Mouse (Mus musculus): ENCODE measurements at regions not wholly inside any gene's neighbourhood (a gene's known extent, or its start where the extent isn't known, plus 50 kb on each side); places are given as distances from the start of the nearest gene placed in this dataset.

DNA sequence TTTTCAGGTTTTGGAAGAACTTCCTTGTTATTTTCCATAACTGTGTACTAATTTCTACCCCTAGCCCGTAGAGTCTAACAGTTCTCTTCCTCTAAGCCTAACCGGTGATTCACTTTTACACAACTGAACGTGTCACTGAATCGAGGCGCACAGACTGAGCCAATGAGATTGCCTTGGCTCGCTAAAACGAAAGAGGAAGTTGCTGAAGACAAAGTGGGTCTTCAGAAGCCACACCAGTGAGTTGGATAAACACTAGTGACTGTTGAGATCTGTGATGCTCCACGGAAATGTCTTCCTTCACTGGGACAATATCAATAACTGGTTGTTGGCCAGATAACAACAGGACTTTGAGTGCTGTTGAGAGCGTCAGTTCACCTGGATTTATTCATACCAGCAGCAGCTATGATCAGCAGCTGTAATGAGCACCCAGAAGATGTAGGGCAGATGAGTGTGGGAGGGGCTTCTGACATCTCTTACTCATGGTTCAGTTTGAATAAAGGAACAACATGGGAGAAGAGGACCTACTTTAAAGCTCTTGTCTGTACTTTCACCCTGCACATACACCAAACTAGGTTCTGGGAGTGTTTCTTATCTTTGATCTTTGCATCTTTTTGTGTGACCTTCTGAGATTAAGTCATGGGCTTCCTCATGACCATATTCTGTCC is 75.3 kb upstream of the Igfbp7 start:
- 82% methylated on average over 9 of the region's 9 CpGs for WGBS

DNA sequence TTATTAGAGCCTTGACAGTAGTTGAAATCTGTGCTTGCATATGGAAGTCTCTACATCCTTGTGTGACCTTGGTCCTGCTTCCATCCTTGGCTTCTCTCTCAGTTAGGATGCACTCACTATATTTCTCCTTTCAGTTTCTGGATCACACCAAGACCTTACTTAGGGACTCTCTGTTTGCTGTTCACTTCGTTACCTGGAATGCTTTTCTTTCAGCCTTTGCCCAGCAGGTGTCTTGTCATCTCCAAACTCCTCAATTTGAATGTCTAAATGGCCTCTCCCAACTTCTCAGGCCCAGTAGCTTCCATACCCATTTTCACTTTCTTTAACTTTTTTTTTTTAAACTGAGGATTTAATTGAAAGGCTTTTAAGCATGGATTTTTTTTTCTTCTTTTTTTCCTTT is 74.0 kb upstream of the Igfbp7 start:
- no peak for DNase-seq (ENCODE audit: low spot score)
- no peak for ATAC-seq (ENCODE audit: low FRiP score, low TSS enrichment)
- 67% methylated on average over 1 of the region's 1 CpGs for WGBS
- H3K9ac ChIP-seq (ENCODE audit: low read length) = no peak overlapping the region
- H3K4me1 ChIP-seq (replicated peaks; ENCODE audit: control insufficient read depth, insufficient read depth) = no peaks in the 10 kb centered on the region
- no peaks in the 10 kb centered on the region for H3K9me3 ChIP-seq (ENCODE audit: control insufficient read depth, low read length)
- TF ChIP-seq EP300 (optimal IDR thresholded peaks at IDR 0.05) (no peak), CTCF (IDR thresholded peaks at IDR 0.05; ENCODE audit: low read depth) (no peak)
- no peak overlapping the region for H3K4me2 ChIP-seq (replicated peaks; ENCODE audit: low read depth)
- H3K27ac ChIP-seq (replicated peaks) = no peak overlapping the region
- H3K36me3 ChIP-seq (ENCODE audit: control insufficient read depth, insufficient read depth, low read length) = no peaks in the 10 kb centered on the region
- H3K4me3 ChIP-seq (ENCODE audit: low read depth, low read length) = no peak overlapping the region
- no peaks in the 10 kb centered on the region; the same call in 1 of the 2 replicates for H3K27me3 ChIP-seq (ENCODE audit: control insufficient read depth, insufficient read depth, low read length)

More for the DNA sequence above, 75.3 kb upstream of the Igfbp7 start:
- no peak for ATAC-seq (ENCODE audit: low FRiP score, low TSS enrichment)
- Histone ChIP-seq H3K4me3 (ENCODE audit: low read depth, low read length) (no peak overlapping the region), H3K9ac (ENCODE audit: low read length) (no peak overlapping the region), H3K27ac (replicated peaks) (no peak overlapping the region), H3K4me2 (replicated peaks; ENCODE audit: low read depth) (no peak overlapping the region), H3K27me3 (ENCODE audit: control insufficient read depth, insufficient read depth, low read length) (no peaks in the 10 kb centered on the region; the same call in 1 of the 2 replicates), H3K4me1 (replicated peaks; ENCODE audit: control insufficient read depth, insufficient read depth) (no peaks in the 10 kb centered on the region), H3K9me3 (ENCODE audit: control insufficient read depth, low read length) (no peaks in the 10 kb centered on the region), H3K36me3 (ENCODE audit: control insufficient read depth, insufficient read depth, low read length) (no peaks in the 10 kb centered on the region)
- TF ChIP-seq CTCF (IDR thresholded peaks at IDR 0.05; ENCODE audit: low read depth) = no peak
- TF ChIP-seq EP300 (optimal IDR thresholded peaks at IDR 0.05) = no peak
- no peak for DNase-seq (ENCODE audit: low spot score)

DNA sequence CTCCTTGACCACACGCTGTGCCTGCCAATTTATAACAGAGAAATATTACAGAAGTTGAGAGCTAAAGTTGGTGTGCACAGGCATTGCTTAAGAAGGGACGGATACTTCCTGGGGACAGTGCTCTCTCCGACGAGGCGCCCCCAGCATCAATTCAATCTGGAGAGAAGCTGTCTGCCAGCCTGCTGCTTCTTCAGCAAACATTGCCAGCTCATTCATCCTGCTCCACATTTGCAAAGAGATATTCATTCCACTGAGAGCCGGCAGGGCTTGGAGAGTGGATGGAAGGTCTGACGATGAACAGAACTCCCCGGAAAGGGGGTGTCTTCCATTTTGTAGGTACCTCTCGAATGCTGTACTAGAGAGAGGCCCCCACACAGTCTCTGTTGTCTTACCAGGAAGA is 70.0 kb upstream of the Igfbp7 start:
- Histone ChIP-seq H3K36me3 (ENCODE audit: control insufficient read depth, insufficient read depth, low read length) (no peaks in the 10 kb centered on the region), H3K9ac (ENCODE audit: low read length) (no peak overlapping the region), H3K9me3 (ENCODE audit: control insufficient read depth, low read length) (no peaks in the 10 kb centered on the region), H3K27ac (replicated peaks) (no peak overlapping the region), H3K4me1 (replicated peaks; ENCODE audit: control insufficient read depth, insufficient read depth) (no peaks in the 10 kb centered on the region), H3K27me3 (ENCODE audit: control insufficient read depth, insufficient read depth, low read length) (no peaks in the 10 kb centered on the region), H3K4me2 (replicated peaks; ENCODE audit: low read depth) (no peak overlapping the region), H3K4me3 (ENCODE audit: low read depth, low read length) (no peak overlapping the region)
- DNase-seq (ENCODE audit: low spot score) = no peak
- TF ChIP-seq EP300 (optimal IDR thresholded peaks at IDR 0.05) (no peak), CTCF (IDR thresholded peaks at IDR 0.05; ENCODE audit: low read depth) (no peak)
- WGBS = 54% methylated on average over 9 of the region's 9 CpGs
- ATAC-seq (ENCODE audit: low FRiP score, low TSS enrichment) = no peak

DNA sequence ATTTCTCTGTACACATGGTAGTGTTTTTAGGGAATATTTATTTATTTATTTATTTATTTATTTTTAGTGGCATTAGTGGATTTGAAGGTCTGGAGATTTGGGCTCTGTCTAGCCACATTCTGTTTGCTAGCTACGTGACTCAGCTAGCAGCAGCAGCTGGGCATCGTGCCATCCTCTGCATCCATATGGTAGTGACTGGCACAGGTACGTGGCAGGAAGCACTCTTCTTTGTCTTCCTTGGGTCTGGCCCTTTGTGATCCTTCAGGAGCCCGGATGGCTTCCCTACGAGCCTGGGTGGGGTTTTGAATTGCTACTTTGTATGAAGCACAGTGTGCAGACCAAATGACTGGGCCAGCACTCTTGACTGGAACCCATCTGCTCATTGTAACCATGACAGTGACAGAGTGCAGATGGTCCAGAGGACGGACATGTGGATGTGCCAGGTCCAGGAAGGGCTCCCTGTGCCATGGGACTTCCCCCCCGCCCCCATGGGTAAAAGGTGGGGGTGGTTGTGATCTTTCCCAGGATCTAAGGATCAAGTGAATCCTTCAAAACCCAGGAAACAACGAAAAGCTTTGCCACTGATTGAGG is 66.2 kb upstream of the Igfbp7 start:
- H3K27ac ChIP-seq (replicated peaks) = no peak overlapping the region
- H3K4me1 ChIP-seq (replicated peaks; ENCODE audit: control insufficient read depth, insufficient read depth) = no peaks in the 10 kb centered on the region
- H3K9ac ChIP-seq (ENCODE audit: low read length) = no peak overlapping the region
- no peaks in the 10 kb centered on the region for H3K9me3 ChIP-seq (ENCODE audit: control insufficient read depth, low read length)
- WGBS = 60% methylated on average over 8 of the region's 8 CpGs
- no peak overlapping the region for H3K4me2 ChIP-seq (replicated peaks; ENCODE audit: low read depth)
- no peaks in the 10 kb centered on the region for H3K27me3 ChIP-seq (ENCODE audit: control insufficient read depth, insufficient read depth, low read length)
- no peak overlapping the region for H3K4me3 ChIP-seq (ENCODE audit: low read depth, low read length)
- TF ChIP-seq CTCF (IDR thresholded peaks at IDR 0.05; ENCODE audit: low read depth) (no peak), EP300 (optimal IDR thresholded peaks at IDR 0.05) (no peak)
- ATAC-seq (ENCODE audit: low FRiP score, low TSS enrichment) = no peak
- no peak for DNase-seq (ENCODE audit: low spot score)
- no peaks in the 10 kb centered on the region for H3K36me3 ChIP-seq (ENCODE audit: control insufficient read depth, insufficient read depth, low read length)

DNA sequence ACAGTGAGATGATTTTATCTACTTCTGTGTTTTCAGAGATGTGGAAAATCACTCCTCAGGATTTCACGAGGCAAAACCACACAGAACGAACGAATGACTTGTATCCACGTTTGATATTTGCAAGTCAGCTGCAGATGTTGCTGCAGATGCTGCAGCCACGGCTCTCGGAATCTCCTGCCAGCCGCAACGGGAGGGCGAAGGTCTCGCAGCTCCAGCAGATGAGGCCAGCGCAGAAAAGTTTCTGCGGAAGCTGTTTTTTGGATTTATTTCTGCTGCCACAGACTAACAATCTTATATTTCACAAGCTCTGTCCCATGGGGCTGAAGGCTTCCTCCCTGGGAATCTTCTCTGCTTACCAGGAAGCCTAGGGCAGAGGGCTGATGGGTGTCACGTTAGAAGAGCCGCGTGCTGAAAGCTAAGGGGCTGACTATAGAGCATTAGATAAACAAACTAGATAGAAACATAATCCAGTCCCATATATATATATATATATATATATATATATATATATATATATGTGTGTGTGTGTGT is 61.5 kb upstream of the Igfbp7 start:
- H3K4me1 ChIP-seq (replicated peaks; ENCODE audit: control insufficient read depth, insufficient read depth) = no peaks in the 10 kb centered on the region
- no peaks in the 10 kb centered on the region for H3K27me3 ChIP-seq (ENCODE audit: control insufficient read depth, insufficient read depth, low read length)
- H3K9ac ChIP-seq (ENCODE audit: low read length) = no peak overlapping the region
- DNase-seq (ENCODE audit: low spot score) = no peak
- no peaks in the 10 kb centered on the region for H3K9me3 ChIP-seq (ENCODE audit: control insufficient read depth, low read length)
- H3K36me3 ChIP-seq (ENCODE audit: control insufficient read depth, insufficient read depth, low read length) = no peaks in the 10 kb centered on the region
- TF ChIP-seq EP300 (optimal IDR thresholded peaks at IDR 0.05) (no peak), CTCF (IDR thresholded peaks at IDR 0.05; ENCODE audit: low read depth) (no peak)
- 66% methylated on average over 15 of the region's 15 CpGs for WGBS
- H3K27ac ChIP-seq (replicated peaks) = no peak overlapping the region
- no peak overlapping the region for H3K4me2 ChIP-seq (replicated peaks; ENCODE audit: low read depth)
- H3K4me3 ChIP-seq (ENCODE audit: low read depth, low read length) = no peak overlapping the region
- ATAC-seq (ENCODE audit: low FRiP score, low TSS enrichment) = no peak

DNA sequence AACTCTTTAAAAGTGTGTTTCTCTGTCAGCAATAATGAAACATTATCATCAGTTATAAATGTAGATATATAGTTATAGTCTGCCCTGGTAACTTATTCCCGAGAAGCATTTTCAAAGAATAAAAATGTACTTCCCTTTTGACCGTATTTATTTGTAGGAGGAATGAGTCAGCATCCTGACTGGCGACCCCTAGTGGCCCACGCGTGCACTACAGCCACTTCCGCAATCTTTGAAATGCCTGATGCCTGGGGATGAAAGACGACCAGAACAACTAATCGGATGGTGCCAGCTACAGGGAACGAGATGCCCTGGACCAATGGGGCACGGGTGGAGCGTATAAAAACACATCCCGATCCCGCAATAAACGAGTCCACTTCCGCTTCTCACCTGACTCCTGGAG is 60.6 kb upstream of the Igfbp7 start:
- 65% methylated on average over 15 of the region's 15 CpGs for WGBS
- Histone ChIP-seq H3K9me3 (ENCODE audit: control insufficient read depth, low read length) (no peaks in the 10 kb centered on the region), H3K36me3 (ENCODE audit: control insufficient read depth, insufficient read depth, low read length) (no peaks in the 10 kb centered on the region), H3K27me3 (ENCODE audit: control insufficient read depth, insufficient read depth, low read length) (no peaks in the 10 kb centered on the region), H3K27ac (replicated peaks) (no peak overlapping the region), H3K9ac (ENCODE audit: low read length) (no peak overlapping the region), H3K4me2 (replicated peaks; ENCODE audit: low read depth) (no peak overlapping the region), H3K4me3 (ENCODE audit: low read depth, low read length) (no peak overlapping the region), H3K4me1 (replicated peaks; ENCODE audit: control insufficient read depth, insufficient read depth) (no peaks in the 10 kb centered on the region)
- peak; percentile 90 for TF ChIP-seq CTCF (IDR thresholded peaks at IDR 0.05; ENCODE audit: low read depth)
- no peak for TF ChIP-seq EP300 (optimal IDR thresholded peaks at IDR 0.05)
- DNase-seq (ENCODE audit: low spot score) = peak; percentile 60
- ATAC-seq (ENCODE audit: low FRiP score, low TSS enrichment) = no peak
